Comparison of ENCODE assay signal across 8 mouse cellular contexts in genomic region chrX:75873813-75874212, GRCm38 (mm10). TPM values are rescaled to one million over a fixed set of nuclear protein-coding genes. Genes with fewer than 3 reads are reported as not detected.
DNase-seq lines count a peak whose midpoint lies in the region; ATAC-seq and TF ChIP-seq lines count a peak whose summit lies in the region.

No protein-coding gene starts in this region.

- H3K27me3 ChIP-seq in forebrain, embryonic 10.5 days (ENCODE audit: poor library complexity, severe bottlenecking): no peaks in the 10 kb centered on the region
- H3K27me3 ChIP-seq in stomach, embryonic 15.5 days (replicated peaks): no peaks in the 10 kb centered on the region

- H3K9me3 ChIP-seq in forebrain, embryonic 10.5 days: no peaks in the 10 kb centered on the region
- no peaks in the 10 kb centered on the region for H3K9me3 ChIP-seq in stomach, embryonic 15.5 days

- WGBS in forebrain, embryonic 10.5 days: 15% methylated on average over 15 of the region's 15 CpGs
- 13% methylated on average over 15 of the region's 15 CpGs for WGBS in stomach, embryonic 15.5 days

- H3K4me1 ChIP-seq in bone marrow macrophage, adult 2 months (ENCODE audit: control insufficient read depth, insufficient read depth, low read length): peaks cover 9% of the 10 kb centered on the region
- peaks cover 7% of the 10 kb centered on the region; the same call in 1 of the 2 replicates for H3K4me1 ChIP-seq in forebrain, embryonic 10.5 days
- no peaks in the 10 kb centered on the region for H3K4me1 ChIP-seq in stomach, embryonic 15.5 days

- no peak for TF ChIP-seq POLR2A in bone marrow macrophage, adult 2 months (IDR thresholded peaks at IDR 0.05; ENCODE audit: borderline replicate concordance, low read depth, low read length)

- peak; percentile 31 for DNase-seq in Muller cell, postnatal 12 days (ENCODE audit: inconsistent ontology term)
- peak; percentile 29 for DNase-seq in forebrain, embryonic 10.5 days (ENCODE audit: extremely low spot score, low spot score)
- DNase-seq in heart, postnatal 10 days: peak; percentile 46 to 49
- DNase-seq in kidney, postnatal 36 days: peak; percentile 29 to 44
- DNase-seq in lung, postnatal 25 days (ENCODE audit: low spot score): peak; percentile 28
- no peak for DNase-seq in thymus, postnatal 14 days

- H3K9ac ChIP-seq in stomach, embryonic 15.5 days: no peak overlapping the region; the same call in 1 of the 2 replicates

- no peak for TF ChIP-seq CTCF in bone marrow macrophage, adult 2 months (IDR thresholded peaks at IDR 0.05; ENCODE audit: low read depth, low read length)

- no peak overlapping the region for H3K27ac ChIP-seq in bone marrow macrophage, adult 2 months (ENCODE audit: insufficient read depth, low read depth, low read length)
- peak overlapping the region; percentile 84 for H3K27ac ChIP-seq in forebrain, embryonic 10.5 days
- H3K27ac ChIP-seq in stomach, embryonic 15.5 days: peak overlapping the region; percentile 88; the same call in 1 of the 2 replicates

- H3K4me3 ChIP-seq in bone marrow macrophage, adult 2 months (ENCODE audit: insufficient read depth, low read length): peak overlapping the region; percentile 83
- H3K4me3 ChIP-seq in forebrain, embryonic 10.5 days: peak overlapping the region; percentile 60
- H3K4me3 ChIP-seq in stomach, embryonic 15.5 days (replicated peaks): peak overlapping the region; percentile 54

- 0 out of 2 replicates have a peak, but pooled peaks have one; percentile 23 for ATAC-seq in stomach, embryonic 15.5 days (ENCODE audit: insufficient read depth, low FRiP score, low read depth)

- H3K4me2 ChIP-seq in stomach, embryonic 15.5 days: peak overlapping the region; percentile 50

- intact Hi-C loops in heart, postnatal 10 days (cut with DNase I): loop anchor here (2.0 to 5.0 kb wide), 2 partner anchors 21 to 328 kb away; no protein-coding TSS in a partner anchor

- no peaks in the 10 kb centered on the region for H3K36me3 ChIP-seq in forebrain, embryonic 10.5 days (replicated peaks)
- H3K36me3 ChIP-seq in stomach, embryonic 15.5 days: no peaks in the 10 kb centered on the region

RNA-seq across cellular contexts. Expression of gene Pls3, which starts 1.2 kb away (rescaled TPM):
- 16.2 TPM in 2 replicates for polyA plus RNA-seq in bone marrow macrophage, adult 2 months (2012; ENCODE audit: insufficient read depth, insufficient read length, missing spikeins)
- polyA plus RNA-seq in forebrain, embryonic 10.5 days (2016; fragmentation: Nextera tagmentation; extraction: Ambion mirVana): 78.1 and 82.8 TPM in 2 replicates
- total RNA-seq in heart, postnatal 10 days (2021): 10 to 100 TPM; 84.2 to 87.0 TPM
- polyA plus RNA-seq in stomach, embryonic 15.5 days (2015; fragmentation: Nextera tagmentation; extraction: Ambion mirVana): 84.9 and 85.9 TPM in 2 replicates
